Mouse (Mus musculus): Measurements from ENCODE around the gene Cd8b1. TPM values are rescaled to one million over a fixed set of nuclear protein-coding genes. Genes with fewer than 3 reads are reported as not detected.

Cd8b1 gene
- polyA plus RNA-seq, 1 experiment from 2014 or later = not detected

DNA sequence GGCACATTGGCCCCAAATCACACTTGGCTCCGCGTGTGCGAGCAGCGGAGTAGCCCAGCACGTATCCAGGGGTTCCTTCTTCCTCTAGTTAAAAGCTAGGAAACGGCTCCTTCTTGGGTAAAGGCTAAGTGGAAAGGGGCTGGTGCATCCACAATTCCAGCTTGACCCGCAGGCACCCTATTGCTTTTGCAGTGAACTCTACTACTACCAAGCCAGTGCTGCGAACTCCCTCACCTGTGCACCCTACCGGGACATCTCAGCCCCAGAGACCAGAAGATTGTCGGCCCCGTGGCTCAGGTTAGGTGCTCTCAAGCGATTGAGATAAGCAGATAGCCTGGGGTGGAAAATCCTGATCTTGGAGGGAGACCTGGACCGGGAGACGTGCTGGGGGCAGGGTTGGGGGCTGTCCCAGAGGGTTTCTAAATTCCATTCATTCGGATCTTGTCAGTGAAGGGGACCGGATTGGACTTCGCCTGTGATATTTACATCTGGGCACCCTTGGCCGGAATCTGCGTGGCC, 51.8 kb downstream of the Cd8b1 start:
- Histone ChIP-seq H3K27ac (replicated peaks; ENCODE audit: low read depth, low read length) (no peak overlapping the region), H3K27me3 (ENCODE audit: control insufficient read depth, insufficient read depth, low read length) (no peaks in the 10 kb centered on the region), H3K9ac (replicated peaks; ENCODE audit: low read length) (no peak overlapping the region), H3K4me1 (ENCODE audit: control insufficient read depth, insufficient read depth, low read length) (no peaks in the 10 kb centered on the region), H3K4me2 (ENCODE audit: low read length) (no peak overlapping the region), H3K9me3 (ENCODE audit: control insufficient read depth, low read length) (no peaks in the 10 kb centered on the region), H3K36me3 (ENCODE audit: control insufficient read depth, insufficient read depth, low read length) (no peaks in the 10 kb centered on the region), H3K4me3 (replicated peaks; ENCODE audit: low read depth, low read length) (no peak overlapping the region)
- no peak for DNase-seq
- WGBS = 89% methylated on average over 19 of the region's 19 CpGs
- ATAC-seq (ENCODE audit: low FRiP score, low TSS enrichment) = no peak

DNA sequence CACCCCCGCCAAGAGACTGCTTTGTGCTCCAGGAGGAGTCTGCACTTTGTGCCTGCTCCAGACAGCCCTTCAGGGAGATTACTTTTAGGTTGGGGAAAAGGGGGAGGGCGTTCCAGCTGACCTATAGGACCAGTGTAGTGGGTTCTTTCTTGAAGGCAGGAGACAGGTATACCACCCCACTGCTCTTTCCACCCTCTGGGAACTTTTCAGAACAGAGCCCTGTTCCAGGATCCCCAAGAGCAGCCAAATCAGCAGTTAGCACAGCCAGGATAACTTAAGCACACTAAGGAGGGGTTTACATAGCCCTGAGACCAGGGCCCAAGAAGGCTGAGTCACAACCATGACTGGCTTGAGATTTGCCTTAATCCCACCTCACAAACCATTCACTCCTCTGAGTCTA, 52.3 kb downstream of the Cd8b1 start:
- no peaks in the 10 kb centered on the region for H3K36me3 ChIP-seq (ENCODE audit: control insufficient read depth, insufficient read depth, low read length)

DNA sequence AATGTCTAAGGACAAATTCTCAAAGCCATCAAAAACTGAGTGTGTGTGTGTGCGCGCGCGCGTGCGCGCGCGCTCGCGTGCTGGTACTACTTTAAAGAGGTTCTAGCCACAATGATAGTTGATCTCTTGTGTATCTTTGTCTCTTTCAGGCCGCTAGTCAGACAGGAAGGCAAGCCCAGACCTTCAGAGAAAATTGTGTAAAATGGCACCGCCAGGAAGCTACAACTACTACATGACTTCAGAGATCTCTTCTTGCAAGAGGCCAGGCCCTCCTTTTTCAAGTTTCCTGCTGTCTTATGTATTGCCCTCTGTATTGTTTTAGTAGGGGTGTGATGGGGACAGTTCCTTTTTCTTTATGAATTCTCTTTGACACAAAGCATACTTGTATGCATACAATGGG, 54.1 kb downstream of the Cd8b1 start:
- H3K36me3 ChIP-seq (ENCODE audit: control insufficient read depth, insufficient read depth, low read length) = no peaks in the 10 kb centered on the region
- H3K9ac ChIP-seq (replicated peaks; ENCODE audit: low read length) = no peak overlapping the region
- DNase-seq = no peak
- H3K27me3 ChIP-seq (ENCODE audit: control insufficient read depth, insufficient read depth, low read length) = no peaks in the 10 kb centered on the region
- ATAC-seq (ENCODE audit: low FRiP score, low TSS enrichment) = no peak
- H3K4me3 ChIP-seq (replicated peaks; ENCODE audit: low read depth, low read length) = no peak overlapping the region
- 98% methylated on average over 13 of the region's 13 CpGs for WGBS
- H3K4me2 ChIP-seq (ENCODE audit: low read length) = no peak overlapping the region
- H3K27ac ChIP-seq (replicated peaks; ENCODE audit: low read depth, low read length) = no peak overlapping the region
- H3K9me3 ChIP-seq (ENCODE audit: control insufficient read depth, low read length) = no peaks in the 10 kb centered on the region
- H3K4me1 ChIP-seq (ENCODE audit: control insufficient read depth, insufficient read depth, low read length) = no peaks in the 10 kb centered on the region

More for the DNA sequence above, 52.3 kb downstream of the Cd8b1 start:
- no peaks in the 10 kb centered on the region for H3K9me3 ChIP-seq (ENCODE audit: control insufficient read depth, low read length)
- H3K27me3 ChIP-seq (ENCODE audit: control insufficient read depth, insufficient read depth, low read length) = no peaks in the 10 kb centered on the region
- no peak overlapping the region for H3K9ac ChIP-seq (replicated peaks; ENCODE audit: low read length)
- no peak overlapping the region for H3K4me3 ChIP-seq (replicated peaks; ENCODE audit: low read depth, low read length)
- no peak for DNase-seq
- no peak overlapping the region for H3K4me2 ChIP-seq (ENCODE audit: low read length)
- H3K4me1 ChIP-seq (ENCODE audit: control insufficient read depth, insufficient read depth, low read length) = no peaks in the 10 kb centered on the region
- ATAC-seq (ENCODE audit: low FRiP score, low TSS enrichment) = no peak
- 86% methylated on average over 2 of the region's 2 CpGs for WGBS
- no peak overlapping the region for H3K27ac ChIP-seq (replicated peaks; ENCODE audit: low read depth, low read length)

DNA sequence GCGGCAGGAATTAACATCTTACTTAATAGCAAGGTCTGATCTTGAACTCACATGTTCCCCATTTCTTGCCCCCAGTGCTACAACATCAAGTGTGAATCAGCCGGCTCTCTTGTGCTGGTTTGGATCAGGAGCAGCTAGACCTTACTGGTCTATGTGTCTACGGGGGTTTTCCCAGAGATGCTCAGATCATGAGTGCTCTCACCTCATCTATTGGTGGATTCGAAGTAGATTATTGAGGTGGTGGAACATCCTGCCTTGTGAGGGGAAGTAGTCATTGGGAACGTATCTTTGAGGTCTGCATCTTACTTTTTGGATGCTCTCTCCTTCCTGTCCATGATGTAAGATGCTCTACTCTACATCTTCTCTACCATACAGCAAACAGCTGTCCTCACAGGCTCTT, 59.1 kb downstream of the Cd8b1 start:
- ATAC-seq (ENCODE audit: low FRiP score, low TSS enrichment) = no peak
- WGBS = 95% methylated on average over 5 of the region's 5 CpGs
- no peak for DNase-seq
- no peak overlapping the region for H3K4me3 ChIP-seq (replicated peaks; ENCODE audit: low read depth, low read length)
- H3K4me2 ChIP-seq (ENCODE audit: low read length) = no peak overlapping the region
- no peaks in the 10 kb centered on the region for H3K9me3 ChIP-seq (ENCODE audit: control insufficient read depth, low read length)
- H3K36me3 ChIP-seq (ENCODE audit: control insufficient read depth, insufficient read depth, low read length) = no peaks in the 10 kb centered on the region
- no peaks in the 10 kb centered on the region for H3K27me3 ChIP-seq (ENCODE audit: control insufficient read depth, insufficient read depth, low read length)
- H3K4me1 ChIP-seq (ENCODE audit: control insufficient read depth, insufficient read depth, low read length) = no peaks in the 10 kb centered on the region
- H3K9ac ChIP-seq (replicated peaks; ENCODE audit: low read length) = no peak overlapping the region
- H3K27ac ChIP-seq (replicated peaks; ENCODE audit: low read depth, low read length) = no peak overlapping the region

Other genes with a start within 250 kb of the Cd8b1 start
- 3.5 and 3.9 TPM in 2 replicates for gene Thnsl2, start 178.3 kb upstream of the Cd8b1 start, polyA plus RNA-seq (2014; fragmentation: Nextera tagmentation; extraction: Ambion mirVana)
- gene Fabp1, start 123.0 kb upstream of the Cd8b1 start, polyA plus RNA-seq (2014; fragmentation: Nextera tagmentation; extraction: Ambion mirVana) = not detected in 2 replicates
- gene Krcc1, start 51.1 kb upstream of the Cd8b1 start, polyA plus RNA-seq (2014; fragmentation: Nextera tagmentation; extraction: Ambion mirVana) = 17.0 and 19.0 TPM in 2 replicates
- 0.18 and 0.23 TPM in 2 replicates for gene Smyd1, start 555 bp upstream of the Cd8b1 start, polyA plus RNA-seq (2014; fragmentation: Nextera tagmentation; extraction: Ambion mirVana)
- gene Cd8a, start 50.6 kb downstream of the Cd8b1 start, polyA plus RNA-seq (2014; fragmentation: Nextera tagmentation; extraction: Ambion mirVana) = not detected in 2 replicates
- gene Rmnd5a, start 117.8 kb downstream of the Cd8b1 start, polyA plus RNA-seq (2014; fragmentation: Nextera tagmentation; extraction: Ambion mirVana) = 5.5 and 6.7 TPM in 2 replicates
- 24.5 and 34.5 TPM in 2 replicates for gene Rnf103, start 171.1 kb downstream of the Cd8b1 start, polyA plus RNA-seq (2014; fragmentation: Nextera tagmentation; extraction: Ambion mirVana)
- gene Chmp3, start 221.0 kb downstream of the Cd8b1 start, polyA plus RNA-seq (2014; fragmentation: Nextera tagmentation; extraction: Ambion mirVana) = 43.0 and 57.8 TPM in 2 replicates

Measured in midbrain, embryonic 14.5 days (tissue).